Mouse (Mus musculus): ENCODE data around the gene Ap3d1. TPM values are rescaled to one million over a fixed set of nuclear protein-coding genes. Genes with fewer than 3 reads are reported as not detected.

Ap3d1 gene
- polyA plus RNA-seq, 1 experiment = 136 TPM

DNA sequence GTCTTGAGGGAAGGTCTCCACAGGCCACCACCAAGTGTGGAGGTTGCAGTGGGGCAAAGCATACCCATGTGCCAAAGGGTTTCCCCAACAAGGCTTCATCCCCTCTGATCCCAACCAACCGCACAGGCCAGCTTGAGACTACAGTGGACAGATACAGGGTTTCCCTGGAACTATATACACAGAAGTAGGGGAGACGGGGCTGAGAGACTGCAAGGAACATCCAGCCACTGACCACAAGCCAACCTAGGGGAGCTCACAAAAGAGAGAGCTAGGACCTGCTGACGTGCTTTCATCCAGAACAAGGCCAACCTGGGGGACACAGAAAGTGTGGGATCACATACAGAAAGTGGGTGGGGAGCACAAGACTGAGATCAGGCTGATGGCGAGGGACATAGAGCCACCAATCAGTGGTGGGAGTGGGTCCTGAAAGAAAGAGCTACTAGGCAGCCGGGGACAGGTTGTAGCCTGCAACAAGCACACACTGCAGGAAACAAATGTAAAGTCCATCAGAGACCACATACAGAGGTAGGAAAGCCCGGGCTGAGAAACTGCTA, 67.1 kb downstream of the Ap3d1 start:
- H3K4me3 ChIP-seq (replicated peaks; ENCODE audit: extremely low read depth, low read depth, low read length) = peak overlapping the region; percentile 71
- H3K4me1 ChIP-seq (ENCODE audit: control insufficient read depth, insufficient read depth, low read length) = peaks cover 59% of the 10 kb centered on the region
- under 1% methylated on average over 6 of the region's 6 CpGs for WGBS
- DNase-seq = peak; percentile 49
- TF ChIP-seq POLR2A (IDR thresholded peaks at IDR 0.05; ENCODE audit: borderline replicate concordance, extremely low read depth, low read depth, low read length) (peak; percentile 6; the same call in 1 of the 2 replicates), CTCF (IDR thresholded peaks at IDR 0.05; ENCODE audit: insufficient read depth, low read length) (no peak)

DNA sequence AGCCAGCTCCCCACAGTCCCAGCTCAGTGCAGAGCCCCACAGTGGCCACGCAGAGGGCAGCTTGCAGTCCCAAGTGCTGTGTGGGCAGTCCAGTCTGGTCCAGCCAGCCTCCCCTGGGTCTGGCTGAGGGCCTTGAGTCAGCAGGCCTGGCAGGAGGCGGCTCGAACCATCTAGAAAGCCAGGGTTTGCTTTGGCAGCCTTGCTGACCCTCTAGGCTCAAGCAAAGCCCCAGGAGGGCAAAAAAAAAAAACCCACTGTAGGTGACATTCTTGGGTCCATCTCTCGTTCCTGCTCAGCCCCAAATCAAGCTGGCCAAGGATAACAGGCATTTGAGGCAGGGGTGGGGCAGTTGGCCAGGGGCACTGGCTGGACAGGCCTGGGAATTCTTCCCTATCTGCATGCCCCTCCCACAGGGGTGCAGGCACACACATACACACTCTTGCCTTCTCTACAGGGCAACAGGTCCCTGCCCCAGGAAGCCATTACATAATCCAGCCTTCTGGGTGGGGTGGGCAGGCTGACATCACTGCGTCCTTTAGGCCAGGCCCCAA, 67.8 kb downstream of the Ap3d1 start:
- Histone ChIP-seq H3K4me1 (ENCODE audit: control insufficient read depth, insufficient read depth, low read length) (peaks cover 59% of the 10 kb centered on the region), H3K4me3 (replicated peaks; ENCODE audit: extremely low read depth, low read depth, low read length) (peak overlapping the region; percentile 71)
- WGBS = 7% methylated on average over 5 of the region's 5 CpGs
- TF ChIP-seq CTCF (IDR thresholded peaks at IDR 0.05; ENCODE audit: insufficient read depth, low read length) (no peak), POLR2A (IDR thresholded peaks at IDR 0.05; ENCODE audit: borderline replicate concordance, extremely low read depth, low read depth, low read length) (peak; percentile 41; the same call in 1 of the 2 replicates)
- DNase-seq = peak; percentile 27

DNA sequence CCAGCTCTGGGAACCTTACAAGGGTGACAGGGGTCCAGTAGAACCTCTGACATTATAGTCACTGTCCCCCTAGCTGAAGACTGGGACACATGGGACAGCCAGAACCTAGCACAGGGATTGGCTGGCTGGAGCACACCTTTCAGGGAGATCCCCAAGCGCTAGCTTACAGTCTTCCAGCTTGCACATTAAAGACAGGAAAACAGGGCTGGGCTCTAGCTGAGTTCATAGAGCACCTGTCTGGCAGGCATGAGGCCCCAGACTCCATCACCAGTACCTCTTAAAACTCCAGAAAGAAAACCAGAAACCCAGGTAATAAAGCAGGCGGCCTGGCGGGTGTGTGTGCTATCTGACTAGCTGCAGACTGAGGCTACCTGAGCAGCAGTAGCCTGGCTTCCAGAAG, 68.4 kb downstream of the Ap3d1 start:
- DNase-seq = no peak
- Histone ChIP-seq H3K4me3 (replicated peaks; ENCODE audit: extremely low read depth, low read depth, low read length) (peak overlapping the region; percentile 71), H3K4me1 (ENCODE audit: control insufficient read depth, insufficient read depth, low read length) (peaks cover 60% of the 10 kb centered on the region)
- 61% methylated on average over 3 of the region's 3 CpGs for WGBS
- no peak for TF ChIP-seq POLR2A (IDR thresholded peaks at IDR 0.05; ENCODE audit: borderline replicate concordance, extremely low read depth, low read depth, low read length)
- no peak for TF ChIP-seq CTCF (IDR thresholded peaks at IDR 0.05; ENCODE audit: insufficient read depth, low read length)

DNA sequence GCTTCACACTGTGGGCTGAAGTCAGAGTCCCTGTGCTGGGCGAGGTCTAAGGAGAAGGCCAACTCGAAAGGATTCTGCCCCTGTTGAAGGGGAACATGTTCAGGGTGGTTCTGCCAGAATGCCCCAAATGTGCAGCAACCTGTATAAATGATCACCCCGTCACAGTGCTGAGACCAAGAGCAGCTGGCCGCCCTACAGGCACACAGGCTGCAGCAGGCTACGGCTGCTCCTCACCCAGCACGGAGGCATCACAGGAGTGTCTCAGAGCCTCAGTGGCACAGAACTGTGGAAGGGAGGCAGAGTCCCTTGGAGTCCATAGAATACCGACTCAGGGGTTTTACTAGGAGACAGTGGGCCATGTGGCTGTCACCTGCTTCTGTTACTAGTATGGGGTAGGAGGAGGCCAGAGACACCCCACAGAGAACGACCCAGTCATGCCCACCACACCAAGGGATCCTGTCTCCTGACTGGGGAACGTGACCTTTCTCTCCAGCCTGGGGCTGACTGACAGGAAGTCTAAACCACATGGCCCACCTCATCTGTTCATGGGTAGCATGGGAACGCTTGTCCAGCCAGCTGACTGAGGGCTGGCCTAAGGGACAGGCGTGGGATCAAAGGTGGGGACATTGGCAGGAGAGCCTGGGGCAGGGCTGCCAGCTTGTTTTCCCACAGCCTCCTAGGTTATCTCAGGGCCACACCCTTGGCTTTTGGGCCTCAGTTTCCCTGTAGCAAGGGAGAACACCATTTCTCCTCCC, 70.0 kb downstream of the Ap3d1 start:
- peaks cover 58% of the 10 kb centered on the region for H3K4me1 ChIP-seq (ENCODE audit: control insufficient read depth, insufficient read depth, low read length)
- no peak overlapping the region for H3K4me3 ChIP-seq (replicated peaks; ENCODE audit: extremely low read depth, low read depth, low read length)
- TF ChIP-seq CTCF (IDR thresholded peaks at IDR 0.05; ENCODE audit: insufficient read depth, low read length) (no peak), POLR2A (IDR thresholded peaks at IDR 0.05; ENCODE audit: borderline replicate concordance, extremely low read depth, low read depth, low read length) (no peak)
- no peak for DNase-seq
- WGBS = 62% methylated on average over 11 of the region's 11 CpGs

DNA sequence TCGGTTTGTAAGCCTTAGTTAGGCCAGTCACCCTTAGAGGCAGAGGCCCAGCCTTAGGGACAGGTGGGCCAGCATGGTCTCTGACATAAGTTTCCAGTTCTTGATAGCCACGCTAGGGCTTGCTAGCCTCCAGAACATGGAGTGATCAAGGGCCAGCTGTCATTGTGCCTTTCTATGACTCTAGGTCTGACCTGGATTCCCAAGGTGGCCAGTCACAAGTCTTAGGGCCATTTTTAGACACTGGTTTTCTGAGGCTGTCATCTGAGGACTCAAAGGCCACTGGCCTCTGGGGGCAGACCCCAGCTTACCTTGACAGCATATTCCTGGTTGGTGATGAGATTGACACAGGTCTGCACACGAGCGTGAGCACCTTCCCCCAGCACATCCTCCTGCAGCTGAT, 70.8 kb downstream of the Ap3d1 start:
- Histone ChIP-seq H3K4me1 (ENCODE audit: control insufficient read depth, insufficient read depth, low read length) (peaks cover 61% of the 10 kb centered on the region), H3K4me3 (replicated peaks; ENCODE audit: extremely low read depth, low read depth, low read length) (no peak overlapping the region)
- no peak; the same call in 1 of the 2 replicates for TF ChIP-seq POLR2A (IDR thresholded peaks at IDR 0.05; ENCODE audit: borderline replicate concordance, extremely low read depth, low read depth, low read length)
- no peak for TF ChIP-seq CTCF (IDR thresholded peaks at IDR 0.05; ENCODE audit: insufficient read depth, low read length)
- DNase-seq = no peak
- WGBS = 76% methylated on average over 4 of the region's 4 CpGs

DNA sequence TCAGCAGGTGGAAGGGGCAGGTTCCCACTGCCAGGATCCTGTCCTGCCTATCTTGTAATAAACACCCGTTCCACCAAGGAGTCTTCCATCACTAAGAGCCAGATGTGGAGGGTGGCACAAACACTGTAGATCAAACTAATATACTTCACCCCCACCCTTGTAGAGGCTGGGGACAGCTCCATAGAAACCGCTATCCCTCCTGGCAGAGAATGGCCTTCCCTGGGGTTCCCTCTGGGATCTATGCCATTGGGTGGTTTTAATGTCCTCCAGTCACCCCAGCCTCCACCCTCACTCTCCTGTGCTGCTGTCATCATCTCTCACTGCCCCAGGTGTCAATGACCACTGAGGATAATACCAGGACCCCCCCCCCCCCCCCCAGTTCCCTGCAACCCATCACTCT, 71.5 kb downstream of the Ap3d1 start:
- TF ChIP-seq POLR2A (IDR thresholded peaks at IDR 0.05; ENCODE audit: borderline replicate concordance, extremely low read depth, low read depth, low read length) (no peak), CTCF (IDR thresholded peaks at IDR 0.05; ENCODE audit: insufficient read depth, low read length) (no peak)
- no peak for DNase-seq
- no peak overlapping the region for H3K4me3 ChIP-seq (replicated peaks; ENCODE audit: extremely low read depth, low read depth, low read length)
- peaks cover 68% of the 10 kb centered on the region for H3K4me1 ChIP-seq (ENCODE audit: control insufficient read depth, insufficient read depth, low read length)
- WGBS = 70% methylated on average over 2 of the region's 2 CpGs

DNA sequence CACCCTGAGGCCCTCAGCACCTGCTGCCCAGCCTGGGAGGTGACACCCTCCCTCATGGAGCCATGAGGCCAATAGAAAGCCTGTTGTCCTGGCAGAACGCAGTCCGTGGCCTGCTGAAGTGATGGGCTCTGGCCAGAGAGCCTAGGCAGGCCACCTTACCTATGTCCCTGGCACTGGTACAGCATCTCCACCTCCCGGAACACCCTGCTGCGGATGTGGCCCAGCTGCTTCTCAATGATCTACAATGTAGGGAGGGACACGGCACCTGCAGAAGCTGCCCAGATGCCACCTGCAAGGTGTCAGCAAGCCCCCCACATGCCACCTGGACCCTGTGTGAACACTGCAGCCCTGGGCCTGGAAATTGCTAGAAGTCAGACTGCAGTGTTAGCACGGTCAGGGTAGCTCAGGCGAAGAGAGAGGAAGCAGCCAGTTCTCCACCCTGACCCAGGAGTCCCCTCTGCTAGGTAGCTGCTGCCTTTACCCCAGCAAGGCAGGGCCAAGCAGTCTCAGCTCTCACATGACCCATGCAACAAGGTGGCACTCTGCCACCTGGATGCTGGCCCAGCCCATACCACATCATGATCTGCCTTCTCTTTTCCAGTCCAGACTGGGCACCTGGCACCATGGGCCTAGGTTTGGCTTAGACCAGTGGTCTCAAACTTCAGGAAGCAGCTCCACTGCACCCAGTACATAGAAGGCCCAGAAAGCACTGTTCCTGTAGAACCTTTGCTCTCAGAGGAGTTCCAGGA, 72.2 kb downstream of the Ap3d1 start:
- Histone ChIP-seq H3K4me1 (ENCODE audit: control insufficient read depth, insufficient read depth, low read length) (peaks cover 73% of the 10 kb centered on the region), H3K4me3 (replicated peaks; ENCODE audit: extremely low read depth, low read depth, low read length) (no peak overlapping the region)
- 65% methylated on average over 7 of the region's 7 CpGs for WGBS
- DNase-seq = peak; percentile 76
- TF ChIP-seq POLR2A (IDR thresholded peaks at IDR 0.05; ENCODE audit: borderline replicate concordance, extremely low read depth, low read depth, low read length) (no peak; the same call in 1 of the 2 replicates), CTCF (IDR thresholded peaks at IDR 0.05; ENCODE audit: insufficient read depth, low read length) (no peak)

DNA sequence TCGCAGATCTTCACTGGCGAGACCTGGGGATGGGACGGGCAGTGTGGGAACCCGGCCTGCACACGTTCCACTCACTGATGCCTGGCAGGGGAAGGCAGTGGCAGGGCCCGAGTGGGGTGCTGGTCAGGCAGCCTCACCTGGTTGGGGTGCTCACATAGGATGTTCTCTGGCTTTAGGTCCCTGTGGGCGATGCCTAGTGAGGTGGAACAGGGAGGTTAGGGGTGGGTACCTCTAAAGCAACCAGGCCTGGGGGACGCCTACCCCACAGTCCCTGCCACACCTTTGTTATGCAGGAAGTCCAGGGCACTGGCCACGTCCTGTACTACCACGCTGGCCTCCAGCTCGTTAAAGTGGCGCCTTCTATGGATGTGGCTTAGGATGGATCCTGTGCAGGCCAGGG, 73.0 kb downstream of the Ap3d1 start:
- WGBS = 67% methylated on average over 12 of the region's 12 CpGs
- H3K4me1 ChIP-seq (ENCODE audit: control insufficient read depth, insufficient read depth, low read length) = peaks cover 76% of the 10 kb centered on the region
- H3K4me3 ChIP-seq (replicated peaks; ENCODE audit: extremely low read depth, low read depth, low read length) = no peak overlapping the region
- TF ChIP-seq CTCF (IDR thresholded peaks at IDR 0.05; ENCODE audit: insufficient read depth, low read length) (no peak), POLR2A (IDR thresholded peaks at IDR 0.05; ENCODE audit: borderline replicate concordance, extremely low read depth, low read depth, low read length) (no peak)
- no peak for DNase-seq

DNA sequence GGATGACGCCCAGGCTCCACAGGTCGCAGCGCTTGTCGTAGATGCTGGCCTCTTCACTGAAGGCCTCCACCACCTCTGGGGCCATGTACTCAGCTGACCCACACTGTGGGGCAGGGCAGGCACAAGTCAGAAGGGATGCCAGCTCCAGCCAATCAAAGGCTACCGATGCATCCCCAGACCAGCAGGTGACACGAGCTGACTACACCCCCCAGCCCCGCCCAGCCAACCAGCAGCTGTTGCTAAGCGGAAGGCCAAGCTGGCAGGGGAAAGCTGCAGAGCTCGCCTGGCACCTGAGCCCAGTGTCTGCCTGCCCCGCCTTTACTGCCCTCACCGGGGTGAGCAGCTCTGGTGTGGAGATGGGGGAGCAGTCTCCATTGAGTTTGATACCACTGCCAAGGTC, 73.5 kb downstream of the Ap3d1 start:
- no peak for TF ChIP-seq CTCF (IDR thresholded peaks at IDR 0.05; ENCODE audit: insufficient read depth, low read length)
- Histone ChIP-seq H3K4me3 (replicated peaks; ENCODE audit: extremely low read depth, low read depth, low read length) (no peak overlapping the region), H3K4me1 (ENCODE audit: control insufficient read depth, insufficient read depth, low read length) (peaks cover 77% of the 10 kb centered on the region)
- 73% methylated on average over 11 of the region's 11 CpGs for WGBS
- DNase-seq = peak; percentile 41
